Mouse (Mus musculus) olfactory bulb, adult 2 months (tissue): ENCODE data around the gene Rapgef5. TPM values are rescaled to one million over a fixed set of nuclear protein-coding genes. Genes with fewer than 3 reads are reported as not detected.
A peak's percentile ranks its signal among the peaks of the same experiment; 100 is the strongest.

Source experiments
- H3K27ac ChIP-seq: fragments of 200-500 bp; 2 replicates; pipeline ENCODE4 v1.5.1; 2012; ENCODE audit warnings: low read depth, low read length; ENCODE audit not compliant: insufficient read depth
- H3K4me1 ChIP-seq: fragments of 200-500 bp; 2 replicates; pipeline ENCODE4 v1.6.1; 2012; ENCODE audit warnings: low read length; ENCODE audit not compliant: control insufficient read depth, insufficient read depth
- H3K4me3 ChIP-seq: fragments of 200-500 bp; 2 replicates; pipeline ENCODE4 v1.5.1; 2012; ENCODE audit warnings: mild to moderate bottlenecking, low read depth, low read length, moderate library complexity; ENCODE audit not compliant: insufficient read depth
- CTCF ChIP-seq: fragments of 200-500 bp; IDR thresholded peaks from 2 replicates; pipeline ENCODE4 v1.5.1; 2012; ENCODE audit warnings: low read depth, mild to moderate bottlenecking, low read length, moderate library complexity; ENCODE audit not compliant: insufficient read depth
- POLR2A ChIP-seq: fragments of 200-500 bp; IDR thresholded peaks from 2 replicates; pipeline ENCODE4 v1.6.1; 2012; ENCODE audit warnings: mild to moderate bottlenecking, low read depth, low read length, moderate library complexity; ENCODE audit not compliant: insufficient read depth
- WGBS: fragments of 180-500 bp; shearing (Covaris S2); methylation state at CpG from one replicate; pipeline ENCODE4 v1.1.7; 2018; 5-methylcytosine and 5-hydroxymethylcytosine counted together
- polyA plus RNA-seq: library from polyadenylated mRNA; stranded (reverse); fragments of >200 nt; gene quantifications from 2 replicates; pipeline ENCODE4 v1.2.4, GENCODE M21; 2012; ENCODE audit warnings: low replicate concordance; ENCODE audit not compliant: missing spikeins, insufficient read depth, insufficient read length

The Rapgef5 gene
- polyA plus RNA-seq, 1 experiment, result not detected

- peaks cover 3% of the 10 kb centered on the region; the same call in 1 of the 2 replicates for H3K4me1 ChIP-seq
- H3K4me3 ChIP-seq, result no peak overlapping the region
- TF ChIP-seq POLR2A, result no peak
- no peak for TF ChIP-seq CTCF
- H3K27ac ChIP-seq, result no peak overlapping the region
Observed at GRCm38 (mm10) chr12:117733611-117734010, 217.3 kb downstream of the Rapgef5 start.

DNA sequence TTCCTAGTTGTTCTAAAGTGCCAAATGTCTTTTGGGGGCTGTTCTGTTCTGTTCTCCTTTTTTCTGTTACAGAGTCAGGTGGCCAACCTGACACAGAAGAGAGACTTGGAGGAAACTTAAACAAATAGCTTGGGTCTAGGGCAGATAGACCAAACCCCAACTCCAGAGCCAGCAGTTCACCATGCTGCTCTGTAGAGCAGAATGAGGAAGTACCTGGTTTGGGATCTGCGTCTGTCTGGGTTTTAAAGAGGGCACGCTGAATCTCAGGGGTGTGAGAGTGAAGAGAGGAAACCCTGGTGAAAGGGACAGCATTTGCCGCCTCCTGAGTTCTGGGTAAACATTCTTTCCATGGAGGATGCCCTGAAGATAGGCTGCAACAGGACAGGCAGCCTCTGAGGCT is 219.9 kb downstream of the Rapgef5 start:
- Histone ChIP-seq H3K4me3 (no peak overlapping the region), H3K27ac (no peak overlapping the region), H3K4me1 (peaks cover 3% of the 10 kb centered on the region; the same call in 1 of the 2 replicates)
- 97% methylated on average over 3 of the region's 3 CpGs for WGBS
- no peak for TF ChIP-seq CTCF
- TF ChIP-seq POLR2A, result no peak

DNA sequence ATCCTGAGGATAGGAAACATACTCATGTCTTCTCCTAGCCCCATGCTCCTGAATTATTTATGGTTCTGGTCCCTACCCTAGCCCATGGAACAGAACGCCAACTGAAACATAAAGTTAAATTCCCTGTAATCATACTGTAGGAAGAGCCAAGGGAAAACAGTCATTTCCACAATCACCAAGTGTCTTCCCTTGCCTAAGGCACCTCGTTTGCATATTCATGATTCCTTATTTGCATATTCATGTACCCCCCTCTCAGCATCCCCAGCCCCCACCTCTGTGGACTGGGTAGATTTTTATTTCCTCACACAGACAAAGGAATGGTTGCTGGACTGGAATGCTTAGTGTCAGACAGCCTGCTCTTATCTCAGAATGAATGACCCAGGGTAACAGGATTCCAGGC is 220.6 kb downstream of the Rapgef5 start:
- peaks cover 3% of the 10 kb centered on the region; the same call in 1 of the 2 replicates for H3K4me1 ChIP-seq
- H3K27ac ChIP-seq, result no peak overlapping the region
- no peak for TF ChIP-seq POLR2A
- no peak for TF ChIP-seq CTCF
- WGBS, result 33% methylated on average over 2 of the region's 2 CpGs
- H3K4me3 ChIP-seq, result no peak overlapping the region

DNA sequence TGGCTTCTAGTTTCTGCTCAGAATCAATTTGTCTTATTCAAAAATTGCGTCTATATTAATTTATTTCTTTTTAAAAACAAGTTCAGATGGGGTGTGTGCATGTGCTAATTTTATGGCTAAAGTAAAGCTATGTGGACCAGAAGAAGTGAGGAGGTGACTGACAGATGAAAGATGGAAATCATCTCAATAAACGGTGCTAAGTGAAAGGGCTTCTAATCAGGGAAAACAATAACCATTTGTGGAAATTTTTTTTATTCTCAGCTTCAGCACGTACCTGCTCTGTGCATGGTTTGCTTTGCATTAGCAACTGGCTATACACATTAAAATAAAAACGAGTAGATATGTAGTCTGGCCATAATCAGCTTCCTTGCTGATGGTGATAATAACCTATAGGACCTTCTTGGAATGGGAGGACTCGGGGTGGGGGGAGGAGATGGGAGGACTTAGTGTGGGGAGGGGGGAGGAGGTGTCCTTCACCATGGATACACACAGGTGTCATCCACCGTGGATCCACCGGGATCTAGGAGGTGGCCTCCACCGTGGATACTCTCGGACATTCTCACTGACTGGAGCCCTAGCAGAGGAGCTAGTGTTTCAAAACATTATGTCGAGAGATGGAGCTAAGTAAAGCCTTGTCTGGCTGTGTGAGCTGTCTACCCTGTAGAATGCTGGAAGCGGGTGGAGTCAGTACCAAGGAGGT is 221.2 kb downstream of the Rapgef5 start:
- TF ChIP-seq POLR2A, result no peak
- TF ChIP-seq CTCF, result no peak
- 69% methylated on average over 11 of the region's 11 CpGs for WGBS
- Histone ChIP-seq H3K4me3 (no peak overlapping the region), H3K4me1 (peaks cover 3% of the 10 kb centered on the region; the same call in 1 of the 2 replicates), H3K27ac (no peak overlapping the region)

DNA sequence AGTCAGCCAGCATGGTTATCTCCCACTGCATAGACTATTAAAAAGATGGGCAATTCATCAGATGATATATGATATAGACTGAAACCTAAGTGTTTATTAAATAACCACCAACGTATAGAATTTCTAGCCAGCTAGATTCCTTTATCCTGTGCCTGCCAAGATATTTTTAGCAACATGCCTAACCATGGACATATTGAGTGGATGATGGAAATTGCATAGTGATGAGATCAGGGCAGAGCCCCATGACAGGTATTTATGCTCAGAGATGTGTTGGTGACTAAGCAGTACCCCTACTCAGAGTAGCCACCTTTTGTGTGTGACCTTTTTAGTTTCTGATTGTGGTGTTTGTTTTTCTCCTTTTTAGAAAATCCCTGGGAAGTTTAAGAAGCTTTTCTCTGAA is 226.2 kb downstream of the Rapgef5 start:
- 63% methylated on average over 1 of the region's 1 CpGs for WGBS
- H3K4me3 ChIP-seq, result no peak overlapping the region
- H3K27ac ChIP-seq, result no peak overlapping the region
- no peaks in the 10 kb centered on the region for H3K4me1 ChIP-seq
- TF ChIP-seq CTCF (no peak), POLR2A (no peak)

DNA sequence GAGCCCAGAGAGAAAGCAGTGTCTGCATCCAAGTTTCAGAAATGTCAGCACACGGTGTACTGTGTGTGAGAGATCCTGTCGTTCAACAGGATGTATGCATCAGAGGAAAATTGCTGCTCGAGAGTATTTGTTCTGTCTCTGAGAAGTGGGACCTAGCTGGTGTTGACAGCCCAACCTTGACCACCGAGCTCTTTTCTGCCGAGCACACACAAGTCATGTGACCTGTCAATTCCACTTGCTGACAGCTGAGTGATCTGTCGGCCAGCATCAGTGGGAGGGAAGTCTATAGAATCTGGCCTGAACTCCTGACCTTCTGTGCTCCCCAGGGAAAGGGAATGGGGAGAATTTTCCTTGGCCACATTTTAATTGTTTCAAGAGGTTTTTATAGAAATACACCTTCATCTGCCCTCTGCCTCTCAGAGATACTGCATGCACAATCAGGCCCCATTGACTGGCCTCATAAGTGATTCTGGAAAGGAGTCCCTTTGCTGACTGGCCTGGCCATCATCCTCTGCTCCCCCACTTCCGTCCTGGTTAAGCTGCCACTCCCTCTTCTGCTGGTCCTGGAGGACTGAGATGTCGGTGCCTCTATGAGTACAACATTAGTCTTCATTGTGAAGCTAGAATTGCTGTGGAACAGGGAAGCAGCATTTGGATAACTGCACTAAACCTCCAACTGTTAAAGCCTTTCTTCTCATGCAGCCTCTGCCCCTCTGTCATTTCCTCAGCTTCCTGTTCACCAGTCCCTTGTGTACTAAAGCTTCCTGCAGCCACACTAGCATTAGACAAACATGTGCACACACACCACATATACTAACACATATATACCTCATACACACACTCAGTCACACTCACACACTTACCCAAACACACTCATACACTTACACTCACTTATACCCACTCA is 228.6 kb downstream of the Rapgef5 start:
- no peak overlapping the region for H3K27ac ChIP-seq
- no peak overlapping the region for H3K4me3 ChIP-seq
- no peaks in the 10 kb centered on the region for H3K4me1 ChIP-seq
- TF ChIP-seq CTCF, result no peak
- 50% methylated on average over 8 of the region's 8 CpGs for WGBS

GRCm38 (mm10) chr12:117746611-117747010 is 230.3 kb downstream of the Rapgef5 start:
- WGBS, result 92% methylated on average over 7 of the region's 7 CpGs

GRCm38 (mm10) chr12:117751045-117751444 is 234.8 kb downstream of the Rapgef5 start:
- TF ChIP-seq CTCF (no peak), POLR2A (no peak)
- Histone ChIP-seq H3K4me1 (no peaks in the 10 kb centered on the region), H3K4me3 (no peak overlapping the region), H3K27ac (peak overlapping the region; percentile 35; the same call in 1 of the 2 replicates)
- 74% methylated on average over 9 of the region's 9 CpGs for WGBS

More at GRCm38 (mm10) chr12:117746611-117747010, 230.3 kb downstream of the Rapgef5 start:
- TF ChIP-seq POLR2A (no peak), CTCF (no peak)
- Histone ChIP-seq H3K4me3 (no peak overlapping the region), H3K4me1 (no peaks in the 10 kb centered on the region), H3K27ac (no peak overlapping the region)

GRCm38 (mm10) chr12:117751520-117752383 is 235.5 kb downstream of the Rapgef5 start:
- H3K27ac ChIP-seq, result peak overlapping the region; percentile 35; the same call in 1 of the 2 replicates
- WGBS, result 32% methylated on average over 25 of the region's 25 CpGs
- H3K4me3 ChIP-seq, result no peak overlapping the region
- no peak for TF ChIP-seq CTCF
- TF ChIP-seq POLR2A, result no peak
- no peaks in the 10 kb centered on the region for H3K4me1 ChIP-seq
